Mouse (Mus musculus) embryonic facial prominence, embryonic 10.5 days (tissue): Measurements from ENCODE around the gene Timp3. TPM values are rescaled to one million over a fixed set of nuclear protein-coding genes. Genes with fewer than 3 reads are reported as not detected.

Experiments
- DNase-seq: peaks from one replicate; pipeline ENCODE4 v3.0.0-alpha.2; 2017; ENCODE audit warnings: low spot score
- H3K27ac ChIP-seq: fragments of 300-500 bp; sonication (generic); replicated peaks from 2 replicates; pipeline ENCODE4 v1.5.1; 2016; ENCODE audit warnings: mild to moderate bottlenecking
- H3K27me3 ChIP-seq: fragments of 300-500 bp; sonication (generic); replicated peaks from 2 replicates; pipeline ENCODE4 v1.6.1; 2016; ENCODE audit warnings: low read depth, mild to moderate bottlenecking; ENCODE audit not compliant: poor library complexity, severe bottlenecking
- H3K36me3 ChIP-seq: fragments of 300-500 bp; sonication (generic); replicated peaks from 2 replicates; pipeline ENCODE4 v1.6.1; 2016; ENCODE audit warnings: mild to moderate bottlenecking, moderate library complexity
- H3K4me1 ChIP-seq: fragments of 300-500 bp; sonication (generic); 2 replicates; pipeline ENCODE4 v1.6.1; 2016
- H3K4me3 ChIP-seq: fragments of 300-500 bp; sonication (generic); 2 replicates; pipeline ENCODE4 v1.5.1; 2016; ENCODE audit warnings: mild to moderate bottlenecking, moderate library complexity
- H3K9me3 ChIP-seq: fragments of 300-500 bp; sonication (generic); 2 replicates; pipeline ENCODE4 v1.6.1; 2016; ENCODE audit warnings: mild to moderate bottlenecking
- WGBS: fragments of 180-500 bp; shearing (Covaris S2); methylation state at CpG from one replicate; pipeline ENCODE4 v1.1.7; 2016; 5-methylcytosine and 5-hydroxymethylcytosine counted together
- polyA plus RNA-seq: library from polyadenylated mRNA; unstranded; fragments of >200 nt; fragmentation: Nextera tagmentation; extraction: Ambion mirVana; gene quantifications from 2 replicates; pipeline ENCODE4 v1.2.1, GENCODE M21; 2016

Gene Timp3
- polyA plus RNA-seq, 1 experiment from 2014 or later: 36.3 TPM

GRCm38 (mm10) chr10:86343931-86344330 is 43.8 kb downstream of the Timp3 start:
- WGBS: 91% methylated on average over 7 of the region's 7 CpGs

GRCm38 (mm10) chr10:86344654-86345053 is 44.5 kb downstream of the Timp3 start:
- whole genome bisulfite sequencing: 74% methylated on average over 6 of the region's 6 CpGs

More at GRCm38 (mm10) chr10:86343931-86344330, 43.8 kb downstream of the Timp3 start:
- Histone ChIP-seq H3K4me1 (peaks cover 37% of the 10 kb centered on the region), H3K27me3 (no peaks in the 10 kb centered on the region), H3K9me3 (no peaks in the 10 kb centered on the region), H3K4me3 (no peak overlapping the region), H3K36me3 (peaks cover 39% of the 10 kb centered on the region), H3K27ac (no peak overlapping the region)
- DNase-seq: no peak

GRCm38 (mm10) chr10:86345645-86346044 is 45.5 kb downstream of the Timp3 start:
- H3K27ac ChIP-seq: no peak overlapping the region
- H3K9me3 ChIP-seq: no peaks in the 10 kb centered on the region
- no peak overlapping the region for H3K4me3 ChIP-seq
- peaks cover 26% of the 10 kb centered on the region for H3K4me1 ChIP-seq
- H3K36me3 ChIP-seq: peaks cover 39% of the 10 kb centered on the region
- WGBS: 92% methylated on average over 9 of the region's 9 CpGs
- DNase-seq: no peak
- no peaks in the 10 kb centered on the region for H3K27me3 ChIP-seq

More at GRCm38 (mm10) chr10:86344654-86345053, 44.5 kb downstream of the Timp3 start:
- H3K27me3 ChIP-seq: no peaks in the 10 kb centered on the region
- peaks cover 39% of the 10 kb centered on the region for H3K36me3 ChIP-seq
- H3K4me1 ChIP-seq: peaks cover 34% of the 10 kb centered on the region
- H3K9me3 ChIP-seq: no peaks in the 10 kb centered on the region
- no peak for DNase-seq
- no peak overlapping the region for H3K4me3 ChIP-seq
- 0 out of 2 replicates have a peak overlapping the region, but pooled peaks have one; percentile 14 for H3K27ac ChIP-seq

- no peaks in the 10 kb centered on the region for H3K9me3 ChIP-seq
- peaks cover 21% of the 10 kb centered on the region for H3K4me1 ChIP-seq
- no peak overlapping the region for H3K4me3 ChIP-seq
- no peak overlapping the region for H3K27ac ChIP-seq
- no peak for DNase-seq
- 85% methylated on average over 3 of the region's 3 CpGs for WGBS
- peaks cover 39% of the 10 kb centered on the region for H3K36me3 ChIP-seq
- H3K27me3 ChIP-seq: no peaks in the 10 kb centered on the region
Measured at GRCm38 (mm10) chr10:86346235-86346840, 46.2 kb downstream of the Timp3 start.

GRCm38 (mm10) chr10:86351287-86351686 is 51.1 kb downstream of the Timp3 start:
- DNase-seq: no peak
- 82% methylated on average over 2 of the region's 2 CpGs for WGBS
- Histone ChIP-seq H3K36me3 (peaks cover 11% of the 10 kb centered on the region; the same call in 1 of the 2 replicates), H3K27ac (no peak overlapping the region), H3K27me3 (no peaks in the 10 kb centered on the region), H3K4me3 (no peak overlapping the region), H3K9me3 (no peaks in the 10 kb centered on the region), H3K4me1 (0 out of 2 replicates have a peak, but pooled peaks cover 3% of the 10 kb centered on the region)

GRCm38 (mm10) chr10:86352521-86352920 is 52.3 kb downstream of the Timp3 start:
- H3K36me3 ChIP-seq: peaks cover 5% of the 10 kb centered on the region; the same call in 1 of the 2 replicates
- no peaks in the 10 kb centered on the region for H3K27me3 ChIP-seq
- H3K4me3 ChIP-seq: no peak overlapping the region
- DNase-seq: no peak
- no peaks in the 10 kb centered on the region for H3K9me3 ChIP-seq
- 0 out of 2 replicates have a peak, but pooled peaks cover 3% of the 10 kb centered on the region for H3K4me1 ChIP-seq
- 90% methylated on average over 3 of the region's 3 CpGs for WGBS
- no peak overlapping the region for H3K27ac ChIP-seq

- Histone ChIP-seq H3K27me3 (no peaks in the 10 kb centered on the region), H3K9me3 (no peaks in the 10 kb centered on the region), H3K36me3 (no peaks in the 10 kb centered on the region), H3K4me3 (no peak overlapping the region), H3K27ac (no peak overlapping the region), H3K4me1 (peaks cover 12% of the 10 kb centered on the region)
- 54% methylated on average over 5 of the region's 5 CpGs for WGBS
- DNase-seq: no peak
Measured at GRCm38 (mm10) chr10:86356819-86357563, 56.8 kb downstream of the Timp3 start.

GRCm38 (mm10) chr10:86358307-86358975 is 58.3 kb downstream of the Timp3 start:
- Histone ChIP-seq H3K27me3 (no peaks in the 10 kb centered on the region), H3K36me3 (no peaks in the 10 kb centered on the region), H3K4me3 (no peak overlapping the region), H3K4me1 (peaks cover 12% of the 10 kb centered on the region), H3K27ac (no peak overlapping the region), H3K9me3 (no peaks in the 10 kb centered on the region)
- DNase-seq: no peak
- 86% methylated on average over 7 of the region's 7 CpGs for WGBS

- Histone ChIP-seq H3K4me3 (no peak overlapping the region), H3K36me3 (no peaks in the 10 kb centered on the region), H3K4me1 (peaks cover 12% of the 10 kb centered on the region), H3K27ac (no peak overlapping the region; the same call in 1 of the 2 replicates), H3K9me3 (no peaks in the 10 kb centered on the region), H3K27me3 (no peaks in the 10 kb centered on the region)
- DNase-seq: no peak
- WGBS: 73% methylated on average over 2 of the region's 2 CpGs
Measured at GRCm38 (mm10) chr10:86359208-86359607, 59.0 kb downstream of the Timp3 start.

GRCm38 (mm10) chr10:86359699-86360098 is 59.5 kb downstream of the Timp3 start:
- WGBS: 61% methylated on average over 4 of the region's 4 CpGs
- H3K4me3 ChIP-seq: no peak overlapping the region
- H3K4me1 ChIP-seq: peaks cover 12% of the 10 kb centered on the region
- no peaks in the 10 kb centered on the region for H3K9me3 ChIP-seq
- H3K36me3 ChIP-seq: no peaks in the 10 kb centered on the region
- H3K27me3 ChIP-seq: no peaks in the 10 kb centered on the region
- H3K27ac ChIP-seq: peak overlapping the region; percentile 35; the same call in 1 of the 2 replicates
- DNase-seq: peak; percentile 26

GRCm38 (mm10) chr10:86363669-86364309 is 63.6 kb downstream of the Timp3 start:
- H3K4me3 ChIP-seq: no peak overlapping the region
- no peak overlapping the region; the same call in 1 of the 2 replicates for H3K27ac ChIP-seq
- 84% methylated on average over 8 of the region's 8 CpGs for WGBS
- H3K9me3 ChIP-seq: no peaks in the 10 kb centered on the region
- H3K36me3 ChIP-seq: no peaks in the 10 kb centered on the region
- peaks cover 37% of the 10 kb centered on the region for H3K4me1 ChIP-seq
- no peak for DNase-seq
- no peaks in the 10 kb centered on the region for H3K27me3 ChIP-seq

GRCm38 (mm10) chr10:86365632-86366092 is 65.5 kb downstream of the Timp3 start:
- H3K4me3 ChIP-seq: no peak overlapping the region
- DNase-seq: no peak
- H3K27ac ChIP-seq: no peak overlapping the region
- H3K4me1 ChIP-seq: peaks cover 25% of the 10 kb centered on the region
- 73% methylated on average over 5 of the region's 5 CpGs for WGBS
- no peaks in the 10 kb centered on the region for H3K9me3 ChIP-seq
- no peaks in the 10 kb centered on the region for H3K27me3 ChIP-seq
- H3K36me3 ChIP-seq: no peaks in the 10 kb centered on the region
